Mouse (Mus musculus) midbrain, embryonic 16.5 days (tissue): ENCODE results near the gene Sun1. TPM values are rescaled to one million over a fixed set of nuclear protein-coding genes. Genes with fewer than 3 reads are reported as not detected.

Experiments
- ATAC-seq: fragments of 200-750 bp; cut with Nextera tagmentation; 2 replicates; pipeline ENCODE4 v1.8.0; 2017; ENCODE audit warnings: moderate TSS enrichment
- H3K27ac ChIP-seq: fragments of 300-500 bp; sonication (generic); 2 replicates; pipeline ENCODE4 v1.5.1; 2014; ENCODE audit warnings: mild to moderate bottlenecking, low read length, mixed read lengths
- H3K27me3 ChIP-seq: fragments of 300-500 bp; sonication (generic); 2 replicates; pipeline ENCODE4 v1.6.1; 2014; ENCODE audit warnings: low read depth, low read length, mixed read lengths; ENCODE audit not compliant: control insufficient read depth, insufficient read depth
- H3K36me3 ChIP-seq: fragments of 300-500 bp; sonication (generic); 2 replicates; pipeline ENCODE4 v1.6.1; 2014; ENCODE audit warnings: mild to moderate bottlenecking, low read length, moderate library complexity, mixed read lengths; ENCODE audit not compliant: control insufficient read depth, insufficient read depth
- H3K4me1 ChIP-seq: fragments of 300-500 bp; sonication (generic); 2 replicates; pipeline ENCODE4 v1.6.1; 2014; ENCODE audit warnings: mild to moderate bottlenecking, low read length, mixed read lengths; ENCODE audit not compliant: control insufficient read depth, insufficient read depth
- H3K4me2 ChIP-seq: fragments of 300-500 bp; sonication (generic); 2 replicates; pipeline ENCODE4 v1.6.1; 2014; ENCODE audit warnings: mild to moderate bottlenecking, low read length, mixed read lengths
- H3K4me3 ChIP-seq: fragments of 300-500 bp; sonication (generic); 2 replicates; pipeline ENCODE4 v1.5.1; 2014; ENCODE audit warnings: low read depth, mild to moderate bottlenecking, low read length, moderate library complexity, mixed read lengths
- H3K9ac ChIP-seq: fragments of 300-500 bp; sonication (generic); 2 replicates; pipeline ENCODE4 v1.6.1; 2014; ENCODE audit warnings: low read depth, low read length, mixed read lengths
- H3K9me3 ChIP-seq: fragments of 300-500 bp; sonication (generic); replicated peaks from 2 replicates; pipeline ENCODE4 v1.6.1; 2014; ENCODE audit warnings: mild to moderate bottlenecking, low read length, mixed read lengths; ENCODE audit not compliant: control insufficient read depth, poor library complexity, severe bottlenecking
- WGBS: fragments of 180-500 bp; shearing (Covaris S2); extraction: QIAGEN DNeasy Blood & Tissue Kit; methylation state at CpG from one replicate; pipeline ENCODE4 v1.1.7; 2014; 5-methylcytosine and 5-hydroxymethylcytosine counted together
- polyA plus RNA-seq: library from polyadenylated mRNA; unstranded; fragments of >200 nt; fragmentation: Nextera tagmentation; extraction: Ambion mirVana; gene quantifications from 2 replicates; pipeline ENCODE4 v1.2.1, GENCODE M21; 2015

Gene Sun1
- polyA plus RNA-seq, 1 experiment from 2014 or later = 47.4 TPM

- 9% methylated on average over 15 of the region's 15 CpGs for WGBS
- H3K9me3 ChIP-seq = no peaks in the 10 kb centered on the region
- H3K27me3 ChIP-seq = no peaks in the 10 kb centered on the region
- no peak overlapping the region for H3K4me3 ChIP-seq
- no peaks in the 10 kb centered on the region for H3K4me1 ChIP-seq
- ATAC-seq = peak; percentile 47; the same call in 1 of the 2 replicates
- no peak overlapping the region for H3K27ac ChIP-seq
- no peak overlapping the region for H3K4me2 ChIP-seq
- H3K9ac ChIP-seq = no peak overlapping the region
- no peaks in the 10 kb centered on the region; the same call in 1 of the 2 replicates for H3K36me3 ChIP-seq
These were observed 81.8 kb downstream of the Sun1 start for GRCm38 (mm10) chr5:139282191-139282590.

- Histone ChIP-seq H3K4me3 (no peak overlapping the region), H3K4me1 (no peaks in the 10 kb centered on the region), H3K9ac (no peak overlapping the region), H3K9me3 (no peaks in the 10 kb centered on the region), H3K4me2 (no peak overlapping the region), H3K36me3 (no peaks in the 10 kb centered on the region; the same call in 1 of the 2 replicates), H3K27me3 (no peaks in the 10 kb centered on the region), H3K27ac (no peak overlapping the region)
- no peak for ATAC-seq
- 98% methylated on average over 14 of the region's 14 CpGs for WGBS
These were observed 83.2 kb downstream of the Sun1 start for GRCm38 (mm10) chr5:139283460-139284180.

- no peaks in the 10 kb centered on the region for H3K4me1 ChIP-seq
- H3K36me3 ChIP-seq = peaks cover 2% of the 10 kb centered on the region; the same call in 1 of the 2 replicates
- no peaks in the 10 kb centered on the region for H3K9me3 ChIP-seq
- H3K27ac ChIP-seq = no peak overlapping the region
- H3K4me2 ChIP-seq = no peak overlapping the region
- H3K27me3 ChIP-seq = no peaks in the 10 kb centered on the region
- ATAC-seq = no peak
- 56% methylated on average over 8 of the region's 8 CpGs for WGBS
- H3K9ac ChIP-seq = no peak overlapping the region
- H3K4me3 ChIP-seq = no peak overlapping the region
These were observed 85.1 kb downstream of the Sun1 start for GRCm38 (mm10) chr5:139285383-139286067.

- Histone ChIP-seq H3K27ac (no peak overlapping the region), H3K27me3 (no peaks in the 10 kb centered on the region), H3K9me3 (no peaks in the 10 kb centered on the region), H3K9ac (no peak overlapping the region), H3K4me2 (no peak overlapping the region), H3K4me1 (no peaks in the 10 kb centered on the region), H3K36me3 (peaks cover 2% of the 10 kb centered on the region; the same call in 1 of the 2 replicates), H3K4me3 (no peak overlapping the region)
- 76% methylated on average over 14 of the region's 14 CpGs for WGBS
- no peak; the same call in 1 of the 2 replicates for ATAC-seq
These were observed 85.9 kb downstream of the Sun1 start for GRCm38 (mm10) chr5:139286142-139286941.

- no peak overlapping the region for H3K4me3 ChIP-seq
- ATAC-seq = no peak
- no peak overlapping the region for H3K9ac ChIP-seq
- no peaks in the 10 kb centered on the region for H3K27me3 ChIP-seq
- WGBS = 91% methylated on average over 5 of the region's 5 CpGs
- H3K4me2 ChIP-seq = no peak overlapping the region
- no peak overlapping the region for H3K27ac ChIP-seq
- peaks cover 5% of the 10 kb centered on the region; the same call in 1 of the 2 replicates for H3K36me3 ChIP-seq
- no peaks in the 10 kb centered on the region for H3K4me1 ChIP-seq
- H3K9me3 ChIP-seq = no peaks in the 10 kb centered on the region
These were observed 86.7 kb downstream of the Sun1 start for GRCm38 (mm10) chr5:139287099-139287498.

GRCm38 (mm10) chr5:139287787-139288186 lies 87.3 kb downstream of the Sun1 start:
- no peak overlapping the region for H3K4me3 ChIP-seq
- H3K27me3 ChIP-seq = no peaks in the 10 kb centered on the region
- WGBS = 81% methylated on average over 4 of the region's 4 CpGs
- no peak overlapping the region for H3K27ac ChIP-seq
- no peak for ATAC-seq
- no peak overlapping the region for H3K9ac ChIP-seq
- peaks cover 8% of the 10 kb centered on the region; the same call in 1 of the 2 replicates for H3K36me3 ChIP-seq
- H3K4me1 ChIP-seq = no peaks in the 10 kb centered on the region
- no peaks in the 10 kb centered on the region for H3K9me3 ChIP-seq
- no peak overlapping the region for H3K4me2 ChIP-seq

- Histone ChIP-seq H3K36me3 (peaks cover 8% of the 10 kb centered on the region; the same call in 1 of the 2 replicates), H3K27me3 (no peaks in the 10 kb centered on the region), H3K27ac (no peak overlapping the region), H3K4me3 (no peak overlapping the region), H3K4me1 (no peaks in the 10 kb centered on the region), H3K4me2 (no peak overlapping the region), H3K9me3 (no peaks in the 10 kb centered on the region), H3K9ac (no peak overlapping the region)
- WGBS = 83% methylated on average over 4 of the region's 4 CpGs
- ATAC-seq = no peak
These were observed 88.2 kb downstream of the Sun1 start for GRCm38 (mm10) chr5:139288591-139288990.

GRCm38 (mm10) chr5:139290467-139291259 lies 90.2 kb downstream of the Sun1 start:
- Histone ChIP-seq H3K9me3 (no peaks in the 10 kb centered on the region), H3K27me3 (no peaks in the 10 kb centered on the region), H3K9ac (no peak overlapping the region), H3K27ac (no peak overlapping the region), H3K4me1 (no peaks in the 10 kb centered on the region), H3K36me3 (peaks cover 8% of the 10 kb centered on the region; the same call in 1 of the 2 replicates), H3K4me2 (no peak overlapping the region), H3K4me3 (no peak overlapping the region)
- 88% methylated on average over 12 of the region's 12 CpGs for WGBS
- ATAC-seq = no peak
